Mouse (Mus musculus) thymus, postnatal 10 days (tissue): Measurements from ENCODE around the gene Ppp3ca.

Experiments
- DNase-seq, 2 experiments: peaks; one replicate each; pipeline ENCODE4 v3.0.0; 2021; ENCODE audit warnings: low spot score in 2 of 2

Gene Ppp3ca

GRCm38 (mm10) chr3:136765569-136765968 lies 95.6 kb downstream of the Ppp3ca start:
- DNase-seq, result no peak

- DNase-seq, result no peak
Observed at GRCm38 (mm10) chr3:136768775-136769485, 99.0 kb downstream of the Ppp3ca start.

DNA sequence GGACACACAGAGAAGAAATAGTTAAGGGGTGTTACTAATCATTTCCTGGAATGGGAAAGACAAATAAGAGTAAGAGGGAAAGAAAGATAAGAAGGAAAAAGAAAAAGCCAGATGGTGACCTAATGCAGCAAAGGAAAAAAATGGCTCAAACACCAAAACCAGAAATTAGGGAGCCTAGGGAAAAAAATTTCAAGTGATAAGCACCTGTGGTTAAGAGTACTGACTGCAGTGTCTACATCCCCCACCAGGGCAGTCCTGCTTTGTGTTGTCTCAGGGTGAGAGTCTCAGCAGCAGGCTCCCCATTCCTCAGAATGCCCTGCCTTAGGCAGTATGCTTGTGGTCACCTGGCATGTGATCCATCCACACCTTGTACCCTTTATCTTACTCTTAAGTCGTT lies 99.6 kb downstream of the Ppp3ca start:
- DNase-seq, result no peak

- no peak for DNase-seq
Observed at GRCm38 (mm10) chr3:136771700-136772099, 101.8 kb downstream of the Ppp3ca start.

GRCm38 (mm10) chr3:136773217-136773616 lies 103.3 kb downstream of the Ppp3ca start:
- DNase-seq, result no peak

GRCm38 (mm10) chr3:136774196-136774595 lies 104.3 kb downstream of the Ppp3ca start:
- no peak for DNase-seq

DNA sequence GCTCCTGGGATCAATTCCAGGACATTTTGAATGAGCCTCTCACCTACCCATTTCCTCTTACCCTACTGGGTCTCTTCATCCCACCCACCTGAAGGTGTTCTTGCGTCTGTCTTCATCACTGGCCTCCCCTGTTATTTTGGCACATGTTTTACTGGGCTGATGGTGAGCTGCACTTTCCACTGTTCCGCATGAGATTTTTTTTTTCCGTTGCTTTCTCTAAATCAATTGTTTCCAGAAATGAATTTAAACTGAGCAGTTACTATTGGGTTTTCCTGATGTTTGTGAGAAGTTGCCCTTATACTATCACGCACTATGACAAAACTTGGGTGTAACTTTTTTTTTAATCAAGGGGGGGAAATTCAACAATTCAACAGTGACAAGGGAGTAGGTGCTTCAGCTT lies 106.6 kb downstream of the Ppp3ca start:
- no peak for DNase-seq

GRCm38 (mm10) chr3:136777380-136777779 lies 107.5 kb downstream of the Ppp3ca start:
- DNase-seq, result no peak

- DNase-seq, result no peak
Observed at GRCm38 (mm10) chr3:136777787-136778216, 107.9 kb downstream of the Ppp3ca start.

- no peak for DNase-seq
Observed at GRCm38 (mm10) chr3:136780321-136780720, 110.4 kb downstream of the Ppp3ca start.

- DNase-seq, result no peak
Observed at GRCm38 (mm10) chr3:136782058-136782457, 112.1 kb downstream of the Ppp3ca start.

DNA sequence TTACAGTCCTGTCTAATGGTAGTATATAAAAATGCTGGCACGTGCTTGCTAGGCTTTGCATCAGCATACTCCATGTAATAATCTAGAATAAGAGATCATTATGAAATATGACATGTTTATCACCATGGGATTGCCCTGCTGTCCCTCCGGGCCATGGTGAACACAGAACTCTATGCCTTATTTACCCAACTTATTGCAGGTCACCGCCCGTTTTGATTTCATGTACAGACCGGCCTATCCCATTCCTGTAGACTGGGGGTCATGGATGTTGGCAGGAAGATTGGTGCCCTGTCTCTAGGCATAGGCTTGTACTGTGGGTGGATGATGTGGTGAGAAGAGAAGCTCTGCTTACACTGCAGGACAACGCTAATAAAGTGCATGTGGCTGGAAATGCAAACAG lies 115.8 kb downstream of the Ppp3ca start:
- no peak for DNase-seq

DNA sequence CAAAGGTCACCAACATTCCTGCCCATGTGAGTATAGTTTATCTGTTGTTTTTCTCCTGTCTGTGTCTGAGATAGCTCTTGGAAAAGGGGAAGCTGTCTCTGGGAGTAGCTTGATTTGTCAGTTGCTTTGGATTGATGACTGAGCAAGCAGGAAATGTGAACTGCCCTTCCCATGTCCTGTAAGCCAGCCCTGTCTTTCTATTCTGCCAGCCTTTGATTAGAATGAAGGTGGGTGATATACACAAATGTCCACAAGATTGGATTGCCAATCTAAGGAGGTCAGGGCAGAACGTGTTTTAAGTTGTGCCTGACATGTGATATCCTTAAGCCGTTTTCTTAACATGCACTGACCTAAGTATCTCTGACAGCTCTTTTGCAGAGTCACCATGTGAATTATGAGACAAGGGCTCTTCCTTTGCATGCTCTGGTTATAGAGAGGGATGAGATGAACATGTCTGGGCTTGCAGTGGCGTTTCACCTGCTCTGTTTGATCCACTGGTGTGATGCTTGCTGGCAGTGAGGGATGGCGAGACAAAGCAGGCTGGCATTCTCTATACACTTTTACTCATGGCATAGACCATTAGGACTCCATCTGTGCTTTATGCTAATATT lies 120.4 kb downstream of the Ppp3ca start:
- no peak for DNase-seq

DNA sequence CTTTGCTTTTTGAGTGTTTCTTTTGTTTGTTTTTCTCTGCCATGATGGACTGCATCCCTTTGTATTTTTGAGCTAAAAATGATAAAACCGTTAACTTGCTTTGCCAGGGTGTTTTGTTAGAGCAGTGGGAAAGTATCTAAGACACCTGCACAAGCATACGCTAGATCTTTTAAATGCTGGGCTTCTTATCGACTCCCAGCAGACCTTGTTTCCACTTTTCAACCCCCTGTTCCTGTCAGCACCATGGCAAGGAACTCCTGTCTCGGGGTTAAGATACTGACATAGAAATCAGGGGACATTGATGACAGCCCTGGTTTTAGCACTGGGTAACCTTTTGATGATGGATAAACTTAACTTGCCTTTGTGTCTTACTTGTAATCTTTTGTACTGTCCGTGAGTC lies 121.5 kb downstream of the Ppp3ca start:
- no peak for DNase-seq

DNA sequence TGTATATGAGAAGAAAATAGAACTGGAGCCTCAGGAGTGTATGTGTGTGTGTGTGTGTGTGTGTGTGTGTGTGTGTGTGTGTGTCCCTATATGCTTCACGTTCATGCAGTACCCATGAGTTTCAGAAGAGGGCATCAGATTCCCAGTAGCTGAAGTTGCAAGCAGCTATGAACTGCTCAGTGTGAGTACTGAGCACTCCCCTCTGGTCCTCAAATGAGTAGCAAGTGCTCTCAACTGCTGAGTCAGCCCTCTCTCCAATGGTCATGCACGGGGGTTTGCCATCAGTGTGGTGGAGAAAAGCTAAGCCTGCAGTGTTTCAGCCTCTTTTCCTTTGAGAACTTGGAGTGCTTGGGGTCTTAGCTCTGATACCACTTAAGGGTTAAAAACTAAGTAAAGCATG lies 122.0 kb downstream of the Ppp3ca start:
- DNase-seq, result no peak

DNA sequence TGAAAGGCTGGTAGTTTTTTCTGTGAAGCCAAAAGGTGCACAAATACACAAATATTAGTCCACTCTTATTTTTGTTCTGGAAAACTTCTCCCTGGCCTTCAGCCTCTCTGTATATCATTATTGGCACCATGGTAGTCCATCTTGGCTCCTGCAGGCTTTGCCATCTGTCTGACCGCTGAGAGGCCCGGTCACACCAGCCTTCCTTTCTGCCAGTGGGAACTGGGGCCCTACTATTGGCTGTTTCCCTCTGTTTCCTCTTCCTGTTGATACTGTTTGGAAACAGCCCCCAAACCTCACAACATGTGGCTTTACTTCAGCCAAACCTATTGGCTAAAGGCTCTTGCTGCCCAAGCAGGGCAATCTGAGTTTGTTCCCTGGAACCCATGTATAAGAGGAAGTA lies 123.5 kb downstream of the Ppp3ca start:
- no peak for DNase-seq

GRCm38 (mm10) chr3:136794426-136795217 lies 124.7 kb downstream of the Ppp3ca start:
- DNase-seq, result no peak

DNA sequence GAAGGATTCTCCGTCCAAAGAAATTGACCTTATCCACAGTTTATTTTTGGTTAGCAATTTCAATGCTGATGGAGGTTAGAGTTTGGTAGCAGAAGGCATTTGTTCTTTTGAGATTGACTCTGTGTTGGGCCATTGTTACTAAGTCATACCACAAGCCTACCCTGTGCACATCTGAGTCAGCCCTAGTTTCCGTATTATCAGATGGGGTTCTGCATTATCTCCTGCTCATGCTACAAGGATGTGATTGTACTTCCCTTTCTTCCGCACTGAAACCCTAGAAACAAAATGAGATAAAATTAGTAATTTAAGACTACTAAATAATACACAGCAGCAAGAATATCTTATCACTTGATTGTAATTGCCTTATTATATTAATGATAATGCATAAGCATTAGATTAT lies 129.0 kb downstream of the Ppp3ca start:
- no peak for DNase-seq

DNA sequence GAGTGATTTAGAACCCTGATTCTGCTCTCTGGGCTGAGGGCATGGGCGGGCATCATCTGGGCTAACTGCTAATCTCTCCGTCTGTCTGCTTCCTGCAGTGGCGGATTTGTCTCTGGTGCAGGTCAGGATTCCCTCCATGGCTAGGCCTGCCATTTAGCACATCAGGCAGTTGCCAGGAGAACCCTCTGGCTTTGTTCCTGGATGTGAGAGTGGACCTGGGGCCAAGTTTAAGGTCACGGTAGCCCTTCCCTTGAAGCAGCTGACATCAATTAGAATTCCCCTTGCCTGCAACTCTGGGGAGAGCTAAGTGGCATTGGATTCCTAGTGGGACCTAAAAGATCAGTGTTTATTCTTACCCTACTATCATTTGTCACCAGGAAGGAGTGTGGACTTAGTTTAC lies 132.7 kb downstream of the Ppp3ca start:
- DNase-seq, result no peak

DNA sequence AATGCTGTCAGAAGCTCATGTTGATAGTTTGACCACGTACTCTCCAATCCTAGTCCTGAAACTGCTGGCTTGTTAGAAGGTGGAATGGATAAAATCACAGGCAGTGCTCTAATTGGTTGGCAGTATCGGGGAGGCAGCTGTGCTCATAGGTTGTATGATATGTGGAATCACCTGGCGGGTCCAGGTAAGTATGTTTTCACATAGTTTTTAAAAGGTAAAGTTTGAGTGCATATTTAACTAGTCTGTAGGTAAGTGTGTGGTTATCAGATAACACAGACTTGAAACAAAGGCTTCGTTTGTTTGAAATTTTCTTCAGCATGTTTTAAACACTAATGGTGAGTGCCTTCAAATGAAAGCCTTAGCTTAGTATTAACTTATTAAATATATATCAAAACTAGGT lies 136.0 kb downstream of the Ppp3ca start:
- DNase-seq, result no peak

DNA sequence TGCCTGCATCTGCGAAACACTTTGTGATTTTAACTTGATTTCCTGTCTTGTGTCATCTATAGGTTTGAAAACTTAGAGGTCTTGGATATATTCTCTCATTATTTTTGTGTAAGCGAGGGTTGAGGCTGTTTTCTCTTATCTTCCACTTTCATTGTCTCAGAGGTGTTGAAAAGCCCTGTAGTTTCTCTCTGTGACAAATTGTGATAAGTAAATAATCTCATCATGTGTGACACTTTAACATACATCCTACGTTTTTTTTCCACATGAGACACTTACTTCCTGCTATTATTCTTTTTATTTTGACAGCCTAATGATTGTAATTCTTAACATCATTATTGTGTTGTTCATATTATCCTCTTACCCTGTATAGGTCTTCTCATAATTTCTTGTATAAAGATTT lies 140.3 kb downstream of the Ppp3ca start:
- DNase-seq, result no peak

DNA sequence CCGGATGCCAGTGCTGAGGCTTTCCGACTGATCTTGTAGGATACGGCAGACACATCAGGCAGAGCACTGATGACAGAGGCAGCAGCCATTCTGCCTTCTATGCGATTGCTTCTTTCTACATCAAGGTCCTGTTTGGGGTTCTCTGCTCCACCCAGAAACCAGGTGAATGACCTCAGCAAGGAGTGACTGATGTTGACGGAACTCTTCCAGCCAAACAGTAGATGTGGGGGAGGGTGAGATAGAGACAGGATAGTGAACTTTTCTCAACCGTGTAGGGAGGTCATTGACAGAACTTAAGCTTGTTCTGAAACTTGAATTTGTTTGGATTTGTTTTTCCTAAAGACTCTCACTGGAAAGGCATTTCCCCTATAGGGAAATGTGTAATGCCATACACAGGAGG lies 142.2 kb downstream of the Ppp3ca start:
- DNase-seq, result no peak

- no peak for DNase-seq
Observed at GRCm38 (mm10) chr3:136812791-136813190, 142.9 kb downstream of the Ppp3ca start.
